Mouse (Mus musculus): ENCODE results near the gene Zic5.

Gene Zic5

DNA sequence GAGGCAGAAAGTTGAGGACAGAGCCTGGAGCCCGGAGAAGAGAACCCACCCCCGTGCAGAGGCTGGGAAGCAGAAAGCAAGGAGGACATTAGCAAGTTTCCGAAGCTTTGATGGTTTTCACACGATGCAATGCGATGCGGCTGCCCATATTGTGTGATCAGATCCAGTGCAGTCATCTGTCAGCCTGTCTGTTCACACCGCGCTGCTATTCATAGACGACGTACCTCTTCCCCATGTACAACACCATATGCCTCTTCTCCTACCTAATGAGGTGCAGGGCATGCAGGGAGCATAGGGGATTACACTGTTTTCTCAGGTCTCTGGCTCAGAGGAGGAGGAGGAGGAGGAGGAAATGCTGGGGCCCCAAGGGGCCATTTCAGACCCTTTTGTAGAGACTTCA lies 28.6 kb downstream of the Zic5 start:
- in situ Hi-C loops (cut with MboI, MseI) = no loop called here

DNA sequence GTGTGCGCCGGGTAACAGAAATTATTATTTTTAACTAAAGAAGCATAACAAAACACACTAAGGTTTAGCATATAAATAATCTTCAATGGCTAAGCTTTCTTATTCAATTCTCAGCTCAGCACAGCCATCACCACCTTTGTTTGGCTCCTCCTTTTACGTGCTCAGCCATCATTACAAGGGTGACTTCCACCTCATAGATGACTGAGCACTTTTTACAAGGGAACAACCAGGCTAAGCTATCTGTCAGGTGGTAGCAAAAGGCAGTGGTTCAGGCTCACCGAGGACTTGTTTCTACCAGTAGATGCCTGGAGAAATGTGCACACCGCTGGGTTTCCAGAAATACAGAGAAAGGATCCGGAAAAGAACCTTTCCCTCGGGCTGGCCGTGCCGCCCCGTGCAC lies 31.4 kb downstream of the Zic5 start:
- in situ Hi-C loops (cut with MboI, MseI) = no loop called here

DNA sequence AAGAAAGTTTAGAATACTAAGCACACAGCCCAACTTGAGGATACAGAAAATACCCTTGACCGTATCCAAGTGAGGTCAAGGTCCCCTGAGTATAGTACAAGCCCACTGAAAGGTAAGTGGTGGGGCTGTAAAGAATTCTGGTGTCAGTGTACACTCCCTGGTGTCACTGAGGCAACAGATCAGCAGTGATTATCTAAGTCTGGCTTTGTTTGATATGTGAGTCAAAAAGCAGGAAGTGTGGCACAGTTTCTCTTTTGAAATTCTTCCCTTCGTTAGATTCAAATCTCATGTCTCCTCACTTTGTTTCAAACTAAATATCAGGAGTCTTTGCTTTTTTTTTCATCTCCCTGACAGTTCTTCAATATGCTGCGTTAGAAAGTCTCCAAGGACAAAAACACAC lies 32.9 kb downstream of the Zic5 start:
- in situ Hi-C loops (cut with MboI, MseI) = no loop called here

DNA sequence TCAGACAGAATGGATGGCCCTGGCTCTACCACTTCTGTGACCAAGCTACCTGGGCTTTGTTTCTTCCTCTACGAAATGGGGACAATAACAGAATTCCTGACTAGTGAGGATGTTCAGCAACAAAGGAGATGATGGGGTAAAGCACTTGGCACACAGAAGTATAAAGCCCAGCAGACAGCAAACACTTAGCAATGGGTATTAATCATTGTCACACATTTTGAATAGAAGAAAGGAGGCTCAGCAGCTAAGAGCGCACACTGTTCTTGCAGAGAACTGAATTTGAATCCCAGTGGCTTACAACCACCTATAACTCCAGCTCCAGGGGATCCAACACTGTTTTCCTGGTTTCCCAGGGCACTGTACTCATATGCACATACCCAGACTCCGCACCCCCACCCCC lies 37.8 kb downstream of the Zic5 start:
- in situ Hi-C loops (cut with MboI, MseI) = no loop called here

DNA sequence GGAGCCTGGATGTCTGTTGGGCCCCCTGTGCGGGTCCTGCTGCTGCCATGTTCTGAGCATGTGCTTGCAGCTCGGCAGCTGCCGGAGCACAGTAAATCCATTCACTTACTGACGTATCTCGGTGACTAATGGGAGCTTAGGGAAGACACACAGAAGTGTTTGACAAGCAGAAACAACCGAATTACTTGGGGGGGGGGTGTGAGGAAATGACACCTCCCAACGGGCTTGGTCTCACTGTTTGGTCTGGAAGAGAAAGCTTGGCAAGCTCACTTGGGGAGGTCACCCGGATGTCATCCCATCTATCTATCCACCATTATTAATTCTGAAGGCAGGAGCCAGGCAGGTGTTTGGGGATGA lies 38.3 kb downstream of the Zic5 start:
- in situ Hi-C loops (cut with MboI, MseI) = no loop called here

DNA sequence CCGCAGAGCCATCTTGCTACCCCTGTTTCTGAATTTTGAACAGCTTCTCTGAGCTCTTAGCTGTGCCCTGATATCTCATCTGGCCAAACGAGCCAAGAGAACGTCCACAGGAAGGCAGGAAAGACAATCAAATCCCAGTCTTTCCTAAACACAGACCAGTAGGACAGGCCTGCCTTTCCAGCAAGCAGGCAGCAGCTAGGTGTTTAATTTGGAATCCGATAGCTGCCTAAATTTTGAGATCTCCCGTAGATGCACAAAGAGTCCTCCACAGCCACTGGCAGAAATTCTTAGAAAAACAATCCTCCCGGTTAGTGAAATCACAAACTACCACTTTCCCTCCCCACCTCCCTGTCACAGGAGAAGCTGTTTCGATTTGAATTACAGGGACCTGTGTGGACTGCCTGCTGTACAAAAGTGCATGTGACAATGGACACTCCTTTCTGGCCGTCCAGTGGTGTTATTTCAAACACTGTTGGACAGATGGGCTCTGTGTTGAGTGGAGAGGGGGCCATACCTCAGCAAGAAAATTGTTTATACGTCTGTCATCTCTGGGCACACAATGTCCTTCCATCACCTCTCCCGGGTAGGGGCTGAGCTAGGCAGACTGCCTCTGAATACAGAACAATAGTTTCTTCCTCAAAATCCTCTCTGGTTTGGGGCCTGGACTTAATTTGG lies 38.8 kb downstream of the Zic5 start:
- in situ Hi-C loops (cut with MboI, MseI) = no loop called here

DNA sequence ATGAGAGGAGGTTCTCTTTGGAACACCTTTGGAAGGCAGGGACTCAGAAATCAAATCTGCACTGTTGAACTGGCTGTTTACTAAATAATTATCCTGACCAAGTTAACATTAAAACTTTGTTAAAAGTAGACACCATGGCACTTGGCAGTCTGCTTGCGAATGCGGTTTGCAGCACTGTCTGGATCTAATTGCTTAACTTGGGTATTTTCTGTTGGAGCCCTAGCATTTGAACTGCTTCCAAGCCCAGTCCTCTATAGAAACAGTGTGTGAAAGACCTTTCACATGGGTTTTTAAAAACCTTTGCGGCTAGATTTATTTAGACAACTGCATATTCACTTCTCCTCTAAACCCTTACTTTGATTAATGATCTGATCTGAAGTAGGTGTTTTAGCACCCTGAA lies 41.0 kb downstream of the Zic5 start:
- in situ Hi-C loops (cut with MboI, MseI) = no loop called here

DNA sequence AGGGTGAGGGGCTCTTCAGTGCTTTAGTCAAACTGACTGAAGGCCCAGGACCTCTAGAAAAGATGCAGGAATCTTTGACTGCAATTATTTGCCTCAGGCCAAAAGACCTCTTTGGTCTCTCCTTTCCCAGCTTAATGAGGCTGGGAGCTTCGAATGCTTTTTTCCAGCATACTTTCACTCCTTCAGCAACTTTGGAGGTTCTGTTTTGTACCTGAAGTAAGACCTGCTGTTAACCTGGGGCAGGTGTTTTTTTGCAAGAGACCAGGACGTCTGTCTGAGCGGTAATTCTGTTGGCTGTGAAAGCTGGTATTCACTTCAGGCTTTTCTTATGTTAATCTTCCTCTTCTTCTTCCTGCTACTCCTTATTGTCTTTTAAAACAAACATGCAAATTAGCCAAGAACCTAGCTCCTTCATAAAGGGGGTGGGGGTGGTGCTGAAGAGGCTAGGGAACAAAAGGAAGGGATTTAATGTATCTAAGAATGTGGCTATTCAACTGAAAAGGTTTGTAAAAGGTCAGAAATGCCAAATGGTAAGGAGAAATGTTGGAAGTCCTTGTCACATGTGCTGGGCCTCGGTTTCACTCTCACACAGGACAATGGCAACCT lies 49.2 kb downstream of the Zic5 start:
- in situ Hi-C loops (cut with MboI, MseI) = no loop called here

DNA sequence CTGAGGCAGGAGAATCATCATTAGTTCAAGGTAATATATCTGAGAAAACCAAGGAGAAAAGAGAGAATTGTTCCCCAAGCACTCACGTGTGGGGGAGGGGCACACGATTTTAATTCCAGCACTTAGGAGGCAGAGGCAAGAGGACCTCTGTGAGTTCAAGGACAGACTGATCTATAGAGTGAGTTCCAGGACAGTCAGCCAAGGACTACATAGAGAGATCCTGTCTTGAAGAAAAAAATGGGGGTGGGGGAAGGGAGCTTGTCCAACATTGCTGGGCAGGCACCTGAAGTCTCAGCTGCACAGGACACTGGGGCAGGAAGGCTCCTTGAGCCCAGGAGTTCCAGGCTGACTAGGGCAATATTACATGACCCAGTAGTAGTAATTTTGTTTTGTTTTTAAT lies 50.7 kb downstream of the Zic5 start:
- in situ Hi-C loops (cut with MboI, MseI) = no loop called here

DNA sequence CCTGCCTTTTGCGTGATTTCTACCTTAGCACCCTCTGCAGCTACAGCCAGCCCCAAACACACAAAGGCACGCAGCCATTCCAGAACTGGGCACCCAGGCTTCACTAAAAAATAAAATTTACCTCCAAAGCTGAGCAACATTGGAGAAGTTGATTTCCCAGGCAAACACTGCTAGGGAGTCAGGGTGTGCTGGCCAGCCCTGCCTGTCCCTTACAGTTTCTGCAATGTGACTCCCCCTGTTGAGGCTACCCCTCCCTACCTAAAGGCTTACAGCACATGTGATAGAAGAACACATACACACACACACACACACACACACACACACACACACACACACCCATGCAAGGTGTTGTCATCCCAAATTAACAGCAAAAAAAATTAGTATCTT lies 51.9 kb downstream of the Zic5 start:
- in situ Hi-C loops (cut with MboI, MseI) = no loop called here

DNA sequence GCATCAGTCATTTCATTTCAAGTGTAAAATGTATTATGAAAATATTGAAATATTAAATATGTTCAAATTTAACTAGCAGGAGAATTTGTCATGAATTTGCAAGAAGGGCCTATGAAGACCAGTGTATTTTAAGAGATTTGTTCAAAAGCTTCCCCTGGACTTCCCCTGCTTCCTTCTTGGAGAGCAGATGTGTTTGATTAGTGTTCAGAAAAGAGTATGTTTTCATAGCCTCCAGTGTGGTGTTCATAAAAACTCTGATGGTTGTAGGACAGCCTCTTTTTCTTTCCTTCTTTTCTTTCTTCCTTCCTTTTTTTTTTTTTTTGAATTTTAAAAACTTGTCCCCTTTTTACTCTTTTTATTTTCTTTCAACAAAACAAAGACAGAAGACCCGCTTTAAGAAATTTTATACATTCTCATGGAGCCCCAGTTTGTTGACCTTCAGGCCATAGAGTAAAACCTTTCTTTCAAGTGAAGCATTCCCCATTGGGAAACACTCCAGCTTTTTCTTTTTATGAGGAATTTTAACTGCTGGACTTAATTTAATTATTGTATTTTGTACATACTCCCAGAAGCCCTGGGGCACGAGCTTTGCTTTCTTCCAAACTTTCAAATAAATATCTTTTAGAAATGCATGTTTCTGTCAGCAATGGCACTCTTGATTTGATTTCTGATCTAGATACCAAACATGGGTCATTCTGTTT lies 52.5 kb downstream of the Zic5 start:
- in situ Hi-C loops (cut with MboI, MseI) = no loop called here

Data from T-helper 2 cell (primary cell).